Mouse (Mus musculus) ovary, adult 18-20 months (tissue): ENCODE measurements around the gene Acot11.
"Not testable (repeated sequence)": the region's sequence is repeated elsewhere in the genome, so short reads cannot be mapped to it uniquely, and the experiment has no call there.

Source experiments
- DNase-seq: peaks from one replicate; pipeline ENCODE4 v3.0.0; 2022; ENCODE audit warnings: low spot score, mixed read lengths

Gene Acot11

GRCm38 (mm10) chr4:106810039-106810438 is 5.2 kb upstream of the Acot11 start:
- no peak for DNase-seq

- DNase-seq, result no peak
These were observed 2.5 kb upstream of the Acot11 start for GRCm38 (mm10) chr4:106807287-106807686.

- DNase-seq, result no peak
These were observed 1.1 kb upstream of the Acot11 start for GRCm38 (mm10) chr4:106805890-106806289.

GRCm38 (mm10) chr4:106804201-106804909 is 443 bp downstream of the Acot11 start:
- DNase-seq, result no peak

- no peak for DNase-seq
These were observed 1.0 kb downstream of the Acot11 start for GRCm38 (mm10) chr4:106803781-106804180.

GRCm38 (mm10) chr4:106799772-106800336 is 4.9 kb downstream of the Acot11 start:
- DNase-seq, result peak; percentile 62

GRCm38 (mm10) chr4:106798908-106799546 is 5.8 kb downstream of the Acot11 start:
- DNase-seq, result no peak

GRCm38 (mm10) chr4:106795289-106795688 is 9.5 kb downstream of the Acot11 start:
- DNase-seq, result no peak

- no peak for DNase-seq
These were observed 10.6 kb downstream of the Acot11 start for GRCm38 (mm10) chr4:106794247-106794646.

GRCm38 (mm10) chr4:106793826-106794225 is 11.0 kb downstream of the Acot11 start:
- not testable (repeated sequence) for DNase-seq

GRCm38 (mm10) chr4:106792276-106792675 is 12.5 kb downstream of the Acot11 start:
- DNase-seq, result no peak

GRCm38 (mm10) chr4:106790938-106791337 is 13.9 kb downstream of the Acot11 start:
- no peak for DNase-seq

- not testable (repeated sequence) for DNase-seq
These were observed 14.6 kb downstream of the Acot11 start for GRCm38 (mm10) chr4:106790218-106790617.

GRCm38 (mm10) chr4:106789705-106790104 is 15.1 kb downstream of the Acot11 start:
- DNase-seq, result no peak

- DNase-seq, result no peak
These were observed 16.2 kb downstream of the Acot11 start for GRCm38 (mm10) chr4:106788627-106789026.

- peak; percentile 50 for DNase-seq
These were observed 17.0 kb downstream of the Acot11 start for GRCm38 (mm10) chr4:106787830-106788229.

GRCm38 (mm10) chr4:106785753-106786540 is 18.9 kb downstream of the Acot11 start:
- DNase-seq, result peak; percentile 43

GRCm38 (mm10) chr4:106785345-106785744 is 19.5 kb downstream of the Acot11 start:
- DNase-seq, result no peak

GRCm38 (mm10) chr4:106784806-106785205 is 20.0 kb downstream of the Acot11 start:
- DNase-seq, result no peak

- no peak for DNase-seq
These were observed 21.7 kb downstream of the Acot11 start for GRCm38 (mm10) chr4:106783137-106783536.

- DNase-seq, result peak; percentile 17
These were observed 24.8 kb downstream of the Acot11 start for GRCm38 (mm10) chr4:106780045-106780444.

- DNase-seq, result peak; percentile 96
These were observed 26.5 kb downstream of the Acot11 start for GRCm38 (mm10) chr4:106778116-106778788.
